Mouse (Mus musculus) intestine, embryonic 15.5 days (tissue): ENCODE results near the gene Trim75. TPM values are rescaled to one million over a fixed set of nuclear protein-coding genes. Genes with fewer than 3 reads are reported as not detected.
"Not testable (repeated sequence)": the region's sequence is repeated elsewhere in the genome, so short reads cannot be mapped to it uniquely, and the experiment has no call there.

ENCODE experiments used
- ATAC-seq: fragments of 200-750 bp; cut with Nextera tagmentation; 2 replicates; pipeline ENCODE4 v1.8.0; 2017; ENCODE audit warnings: moderate TSS enrichment, moderate library complexity
- H3K27ac ChIP-seq: fragments of 300-500 bp; sonication (generic); 2 replicates; pipeline ENCODE4 v1.5.1; 2015; ENCODE audit warnings: mild to moderate bottlenecking, inconsistent platforms
- H3K27me3 ChIP-seq: fragments of 300-500 bp; sonication (generic); replicated peaks from 2 replicates; pipeline ENCODE4 v1.6.1; 2015; ENCODE audit warnings: inconsistent platforms
- H3K36me3 ChIP-seq: fragments of 300-500 bp; sonication (generic); 2 replicates; pipeline ENCODE4 v1.6.1; 2015; ENCODE audit warnings: inconsistent platforms
- H3K4me1 ChIP-seq: fragments of 300-500 bp; sonication (generic); replicated peaks from 2 replicates; pipeline ENCODE4 v1.6.1; 2015; ENCODE audit warnings: inconsistent platforms
- H3K4me2 ChIP-seq: fragments of 300-500 bp; sonication (generic); replicated peaks from 2 replicates; pipeline ENCODE4 v1.6.1; 2015; ENCODE audit warnings: mild to moderate bottlenecking, inconsistent platforms
- H3K4me3 ChIP-seq: fragments of 300-500 bp; sonication (generic); replicated peaks from 2 replicates; pipeline ENCODE4 v1.5.1; 2015; ENCODE audit warnings: inconsistent platforms
- H3K9ac ChIP-seq: fragments of 300-500 bp; sonication (generic); 2 replicates; pipeline ENCODE4 v1.6.1; 2015; ENCODE audit warnings: inconsistent platforms
- H3K9me3 ChIP-seq: fragments of 300-500 bp; sonication (generic); 2 replicates; pipeline ENCODE4 v1.6.1; 2016; ENCODE audit warnings: inconsistent platforms
- WGBS: fragments of 180-500 bp; shearing (Covaris S2); methylation state at CpG from one replicate; pipeline ENCODE4 v1.1.7; 2015; 5-methylcytosine and 5-hydroxymethylcytosine counted together
- polyA plus RNA-seq: library from polyadenylated mRNA; unstranded; fragments of >200 nt; fragmentation: Nextera tagmentation; extraction: Ambion mirVana; gene quantifications from 2 replicates; pipeline ENCODE4 v1.2.1, GENCODE M21; 2015

Gene Trim75
- not detected in 2 replicates for polyA plus RNA-seq

DNA sequence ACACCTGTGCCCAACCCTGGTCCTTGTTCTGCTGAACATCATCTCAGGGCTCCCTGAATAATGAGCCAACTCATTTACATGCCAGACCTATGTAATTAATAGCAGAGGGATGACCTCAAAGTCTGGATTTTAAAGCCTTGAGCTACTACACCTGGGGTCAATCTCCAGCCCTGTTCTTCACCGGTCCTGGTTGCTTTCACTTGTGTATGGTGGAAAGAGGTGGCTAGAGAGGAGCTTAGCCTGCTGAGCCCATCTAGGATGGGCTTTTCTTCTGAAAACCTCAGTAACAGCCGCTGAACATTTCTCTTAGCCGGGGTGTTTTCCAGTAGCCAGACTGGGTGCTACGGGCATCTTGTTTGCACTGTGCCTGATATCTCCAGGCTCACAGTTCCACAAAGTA is at the start of gene Trim75:
TSS of gene Trim75 (minus strand) at position 101 of the 400 bp plus-strand sequence.
- Histone ChIP-seq H3K9me3 (no peaks in the 10 kb centered on the region), H3K9ac (no peak within 1 kb of the TSS), H3K4me3 (no peak within 1 kb of the TSS), H3K27me3 (no peaks in the 10 kb centered on the region), H3K4me1 (no peaks in the 10 kb centered on the region), H3K4me2 (no peak within 1 kb of the TSS), H3K27ac (no peak within 1 kb of the TSS), H3K36me3 (no peaks in the 10 kb centered on the region)
- ATAC-seq, result no peak
- WGBS, result 84% methylated on average over 4 of the region's 4 CpGs

DNA sequence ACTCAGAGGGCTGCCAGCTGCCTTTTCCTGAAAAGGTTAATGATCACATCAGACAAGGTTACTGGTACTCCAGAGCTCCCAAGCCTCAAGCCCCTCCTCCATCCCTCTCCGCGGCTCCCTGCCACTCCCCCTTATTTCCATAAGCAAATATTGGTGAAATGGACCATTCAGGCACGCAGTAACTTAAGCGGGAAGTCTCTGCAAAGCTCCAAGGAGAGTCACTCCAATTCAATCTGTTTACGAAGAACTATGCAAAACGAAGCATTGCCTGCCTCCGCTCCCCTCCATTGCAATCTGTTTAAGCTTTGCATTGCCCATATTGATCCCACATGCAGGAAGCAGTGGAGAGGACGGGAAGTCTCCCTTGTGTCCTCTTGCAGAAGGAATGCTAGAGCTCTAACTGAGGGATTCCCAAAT is 49.5 kb upstream of the Trim75 start, which contains the start of gene Apela:
TSS of gene Apela (minus strand) at position 220 of the 417 bp plus-strand sequence.
- no peaks in the 10 kb centered on the region for H3K9me3 ChIP-seq
- no peaks in the 10 kb centered on the region for H3K36me3 ChIP-seq
- 0 out of 2 replicates have a peak, but pooled peaks cover 5% of the 10 kb centered on the region for H3K4me1 ChIP-seq
- WGBS, result under 1% methylated on average over 8 of the region's 8 CpGs
- peak; percentile 93 for ATAC-seq
- H3K9ac ChIP-seq, result peak within 1 kb of the TSS; percentile 20; the same call in 1 of the 2 replicates
- peak within 1 kb of the TSS; percentile 74 for H3K4me2 ChIP-seq
- H3K27ac ChIP-seq, result peak within 1 kb of the TSS; percentile 58; the same call in 1 of the 2 replicates
- peak within 1 kb of the TSS; percentile 30 for H3K4me3 ChIP-seq
- H3K27me3 ChIP-seq, result no peaks in the 10 kb centered on the region

DNA sequence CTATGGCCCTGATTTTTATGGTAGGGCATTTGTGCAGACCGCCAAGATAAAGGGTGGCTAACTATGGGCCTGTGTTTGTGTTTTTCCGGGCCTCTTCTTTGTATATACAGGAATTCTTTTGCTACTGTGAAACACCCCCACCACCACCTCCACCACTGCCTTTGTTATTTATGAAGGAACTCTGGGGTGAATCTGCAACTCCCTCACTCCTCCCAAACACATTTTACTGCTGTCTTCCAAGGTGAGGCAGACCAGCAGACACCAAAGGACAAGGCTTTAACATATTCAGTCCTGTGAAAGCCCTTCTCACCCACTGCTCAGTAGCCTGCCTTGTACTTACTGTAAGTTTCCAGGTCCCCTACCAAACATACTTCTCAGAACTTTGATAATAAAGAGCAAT is 46.5 kb upstream of the Trim75 start:
- Histone ChIP-seq H3K9ac (no peak overlapping the region), H3K27ac (no peak overlapping the region), H3K36me3 (no peaks in the 10 kb centered on the region), H3K4me3 (no peak overlapping the region), H3K27me3 (no peaks in the 10 kb centered on the region), H3K4me1 (0 out of 2 replicates have a peak, but pooled peaks cover 5% of the 10 kb centered on the region), H3K4me2 (no peak overlapping the region), H3K9me3 (no peaks in the 10 kb centered on the region)
- 33% methylated on average over 2 of the region's 2 CpGs for WGBS
- no peak for ATAC-seq

DNA sequence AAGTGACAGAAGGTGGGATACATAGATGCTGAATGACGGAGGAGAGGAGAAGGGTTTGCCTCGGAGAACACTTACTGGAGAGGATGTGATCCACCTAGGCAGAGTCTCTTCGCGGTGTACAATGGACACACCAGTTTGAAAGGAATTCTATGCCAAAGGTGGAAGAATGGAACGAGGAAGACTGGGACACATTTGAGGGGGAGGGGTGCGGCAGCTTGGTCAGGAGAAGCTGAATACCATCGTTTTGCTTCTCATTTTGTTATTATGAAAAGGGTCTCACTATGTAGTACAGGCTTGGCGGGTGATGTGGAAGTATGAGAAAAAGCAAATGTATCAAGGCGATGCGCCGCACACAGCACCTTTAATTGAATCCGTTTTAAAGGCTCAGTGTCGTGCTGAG is 45.4 kb upstream of the Trim75 start:
- Histone ChIP-seq H3K4me3 (no peak overlapping the region), H3K9me3 (no peaks in the 10 kb centered on the region), H3K36me3 (no peaks in the 10 kb centered on the region), H3K9ac (no peak overlapping the region), H3K27ac (no peak overlapping the region), H3K4me2 (no peak overlapping the region), H3K4me1 (0 out of 2 replicates have a peak, but pooled peaks cover 5% of the 10 kb centered on the region), H3K27me3 (no peaks in the 10 kb centered on the region)
- ATAC-seq, result no peak
- 80% methylated on average over 13 of the region's 13 CpGs for WGBS

DNA sequence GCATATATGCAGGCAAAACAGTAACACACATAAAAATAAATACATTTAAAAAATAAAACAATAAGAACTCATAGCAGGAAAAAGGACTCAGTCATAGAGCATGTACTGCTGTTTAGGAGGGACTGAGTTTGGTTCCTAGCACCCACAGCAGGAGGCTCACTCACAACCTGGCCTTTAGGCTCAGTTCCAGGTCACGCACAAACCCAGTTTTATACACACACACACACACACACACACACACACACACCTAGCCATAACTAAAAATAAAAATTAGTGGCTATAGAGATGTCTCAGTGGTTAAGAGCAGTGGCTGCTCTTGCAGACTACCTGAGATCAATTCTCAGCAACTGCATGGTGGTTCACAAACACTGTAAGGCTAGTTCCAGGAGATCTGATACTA is 44.5 kb upstream of the Trim75 start:
- no peak overlapping the region for H3K4me2 ChIP-seq
- H3K36me3 ChIP-seq, result no peaks in the 10 kb centered on the region
- H3K4me1 ChIP-seq, result 0 out of 2 replicates have a peak, but pooled peaks cover 5% of the 10 kb centered on the region
- no peaks in the 10 kb centered on the region for H3K9me3 ChIP-seq
- no peak overlapping the region for H3K9ac ChIP-seq
- no peak overlapping the region for H3K4me3 ChIP-seq
- 95% methylated on average over 1 of the region's 1 CpGs for WGBS
- H3K27ac ChIP-seq, result no peak overlapping the region
- no peaks in the 10 kb centered on the region for H3K27me3 ChIP-seq
- no peak for ATAC-seq

DNA sequence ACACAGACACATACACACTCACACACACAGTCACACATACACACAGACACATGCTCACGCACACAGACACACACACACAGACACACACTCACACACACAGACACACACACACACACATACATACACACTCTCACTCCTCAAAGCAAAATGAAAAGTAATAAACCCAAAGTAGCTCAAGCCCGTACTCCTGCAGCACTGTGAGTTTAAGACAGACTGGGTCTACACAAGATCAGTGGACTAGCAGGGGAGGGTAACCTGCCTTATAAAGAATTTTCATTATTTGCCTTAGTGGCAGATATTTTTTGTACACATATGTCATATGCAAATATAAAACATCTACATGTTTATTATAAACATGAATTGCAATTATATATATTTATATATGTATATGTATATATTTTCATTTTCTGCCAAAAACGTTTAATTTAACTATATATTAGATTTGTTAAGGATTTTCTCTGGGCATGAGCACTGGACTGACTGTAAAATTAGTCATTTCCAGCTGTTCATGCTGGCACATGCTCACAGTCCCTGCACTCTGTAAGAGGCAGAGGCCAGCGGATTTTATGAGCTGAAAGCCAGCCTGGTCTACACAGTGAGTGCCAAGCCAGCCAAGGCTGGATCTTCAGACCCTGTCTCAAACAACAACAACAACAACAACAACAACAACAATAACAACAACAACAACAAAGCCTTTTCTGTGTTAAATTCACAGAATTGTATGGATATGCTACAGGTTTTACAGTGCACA is 43.3 kb upstream of the Trim75 start:
- ATAC-seq, result no peak
- no peak overlapping the region for H3K27ac ChIP-seq
- H3K9me3 ChIP-seq, result no peaks in the 10 kb centered on the region
- H3K9ac ChIP-seq, result no peak overlapping the region
- H3K36me3 ChIP-seq, result no peaks in the 10 kb centered on the region
- WGBS, result 67% methylated on average over 4 of the region's 4 CpGs
- H3K4me2 ChIP-seq, result no peak overlapping the region
- H3K27me3 ChIP-seq, result no peaks in the 10 kb centered on the region
- no peak overlapping the region for H3K4me3 ChIP-seq
- H3K4me1 ChIP-seq, result 0 out of 2 replicates have a peak, but pooled peaks cover 5% of the 10 kb centered on the region

DNA sequence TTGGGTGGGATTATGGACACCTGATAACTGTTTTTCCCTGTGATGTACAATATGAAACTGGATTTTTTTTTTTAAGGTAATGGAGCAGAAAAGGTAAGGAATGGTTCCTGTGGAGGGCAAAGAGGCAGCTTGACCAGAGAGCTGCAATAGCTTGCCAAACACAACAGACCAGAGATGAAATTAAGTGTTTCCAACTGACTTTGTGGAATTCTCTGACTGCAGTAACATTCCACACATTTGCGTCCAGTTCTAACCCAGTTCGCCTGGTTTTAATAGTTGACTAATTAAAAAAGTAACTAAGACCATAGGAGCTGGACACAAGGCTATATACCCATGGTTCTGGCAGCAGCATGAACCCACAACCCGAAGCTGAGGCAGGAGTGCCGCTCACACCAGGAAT is 42.1 kb upstream of the Trim75 start:
- ATAC-seq, result no peak
- Histone ChIP-seq H3K9me3 (no peaks in the 10 kb centered on the region), H3K4me2 (no peak overlapping the region), H3K27ac (no peak overlapping the region), H3K4me3 (no peak overlapping the region), H3K9ac (no peak overlapping the region), H3K27me3 (no peaks in the 10 kb centered on the region), H3K4me1 (0 out of 2 replicates have a peak, but pooled peaks cover 5% of the 10 kb centered on the region), H3K36me3 (no peaks in the 10 kb centered on the region)
- 84% methylated on average over 4 of the region's 4 CpGs for WGBS

DNA sequence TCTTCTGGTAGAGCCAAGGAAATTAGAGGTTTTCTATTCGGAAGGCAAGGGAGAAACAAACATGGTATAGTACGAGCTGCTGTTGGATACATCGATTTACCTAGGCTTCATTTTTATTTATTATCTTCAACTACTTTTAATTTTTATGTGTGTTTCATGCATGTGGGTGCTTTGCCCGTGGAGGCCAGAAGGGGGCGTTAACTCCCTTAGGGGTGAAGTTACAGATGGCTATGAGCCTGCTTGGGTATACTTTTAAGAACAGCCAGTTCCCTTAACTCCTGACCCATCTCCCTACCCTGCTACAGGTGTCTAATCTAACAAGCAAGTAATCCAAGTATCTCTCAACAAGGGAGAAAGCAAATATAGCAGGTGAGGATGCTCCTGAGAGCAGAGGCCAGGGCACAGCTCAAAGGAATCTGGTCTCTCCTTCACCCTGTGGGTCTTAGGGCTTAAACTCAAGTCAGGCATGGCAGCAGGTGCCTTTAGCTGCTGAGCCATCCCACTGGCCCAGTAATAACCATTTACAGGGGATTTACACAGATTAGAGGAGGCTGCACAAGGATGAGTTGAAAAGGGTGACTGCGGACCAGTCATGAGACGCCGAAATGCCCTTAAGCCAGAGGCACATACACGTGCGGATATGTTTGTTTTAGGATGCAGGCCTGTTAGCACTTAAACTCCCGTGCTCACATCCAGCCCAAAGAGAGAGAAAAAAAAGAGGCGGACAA is 41.5 kb upstream of the Trim75 start:
- Histone ChIP-seq H3K9me3 (no peaks in the 10 kb centered on the region), H3K27ac (no peak overlapping the region), H3K4me2 (no peak overlapping the region), H3K9ac (no peak overlapping the region), H3K36me3 (no peaks in the 10 kb centered on the region), H3K27me3 (no peaks in the 10 kb centered on the region), H3K4me1 (0 out of 2 replicates have a peak, but pooled peaks cover 2% of the 10 kb centered on the region), H3K4me3 (no peak overlapping the region)
- WGBS, result 77% methylated on average over 12 of the region's 12 CpGs
- no peak for ATAC-seq

DNA sequence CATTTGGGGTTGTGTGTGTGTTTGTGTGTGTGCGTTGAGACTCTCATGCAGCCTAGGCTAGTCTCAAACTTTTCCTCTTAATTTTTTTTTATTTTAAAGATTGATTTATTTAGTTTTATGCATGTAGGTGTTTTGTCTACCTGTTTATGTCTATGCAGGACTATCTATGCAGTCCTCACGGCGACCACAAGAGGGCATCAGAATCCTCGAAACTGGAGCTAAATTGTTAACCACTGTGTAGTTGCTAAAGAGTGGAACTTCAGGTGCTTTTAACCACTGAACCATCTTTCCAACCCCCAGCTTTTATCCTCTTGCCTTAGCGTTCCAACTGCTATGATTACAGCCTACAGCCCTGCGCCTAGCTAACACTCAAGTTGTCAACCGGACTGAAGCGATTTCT is 34.9 kb upstream of the Trim75 start:
- no peak overlapping the region for H3K27ac ChIP-seq
- no peak for ATAC-seq
- no peaks in the 10 kb centered on the region for H3K36me3 ChIP-seq
- H3K9ac ChIP-seq, result no peak overlapping the region
- H3K4me3 ChIP-seq, result no peak overlapping the region
- no peaks in the 10 kb centered on the region for H3K27me3 ChIP-seq
- H3K4me1 ChIP-seq, result no peaks in the 10 kb centered on the region
- H3K4me2 ChIP-seq, result no peak overlapping the region
- H3K9me3 ChIP-seq, result no peaks in the 10 kb centered on the region
- WGBS, result 46% methylated on average over 8 of the region's 8 CpGs

DNA sequence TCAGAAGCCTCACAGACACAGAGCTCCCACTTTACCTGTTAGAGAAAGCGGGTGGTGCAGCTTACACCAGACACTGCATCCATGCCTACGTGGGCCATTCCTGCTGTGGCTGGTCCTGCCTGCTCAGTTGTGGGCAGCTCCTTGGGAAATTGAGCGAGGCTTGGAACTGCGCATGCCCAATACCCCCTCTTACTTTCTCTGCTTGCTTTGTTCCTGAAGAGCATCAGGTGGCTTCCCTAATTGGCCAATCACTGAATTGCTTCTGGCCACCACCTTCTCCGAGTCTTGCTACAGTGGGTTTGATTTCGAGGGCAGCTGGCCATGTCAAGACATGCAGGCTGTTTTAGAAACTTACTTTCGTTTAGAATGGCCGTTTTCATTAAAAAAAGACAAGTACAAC is 30.8 kb upstream of the Trim75 start, which contains the start of the genes Trim61 and Trim60:
TSS of gene Trim61 (minus strand) at position 101 of the 400 bp plus-strand sequence.
TSS of gene Trim60 (minus strand) at position 162 of the 400 bp plus-strand sequence.
- Histone ChIP-seq H3K4me3 (no peak within 1 kb of the TSS), H3K9me3 (no peaks in the 10 kb centered on the region), H3K27ac (no peak within 1 kb of the TSS), H3K9ac (no peak within 1 kb of the TSS), H3K4me2 (no peak within 1 kb of the TSS), H3K36me3 (no peaks in the 10 kb centered on the region), H3K27me3 (no peaks in the 10 kb centered on the region), H3K4me1 (no peaks in the 10 kb centered on the region)
- 89% methylated on average over 8 of the region's 8 CpGs for WGBS
- no peak for ATAC-seq

DNA sequence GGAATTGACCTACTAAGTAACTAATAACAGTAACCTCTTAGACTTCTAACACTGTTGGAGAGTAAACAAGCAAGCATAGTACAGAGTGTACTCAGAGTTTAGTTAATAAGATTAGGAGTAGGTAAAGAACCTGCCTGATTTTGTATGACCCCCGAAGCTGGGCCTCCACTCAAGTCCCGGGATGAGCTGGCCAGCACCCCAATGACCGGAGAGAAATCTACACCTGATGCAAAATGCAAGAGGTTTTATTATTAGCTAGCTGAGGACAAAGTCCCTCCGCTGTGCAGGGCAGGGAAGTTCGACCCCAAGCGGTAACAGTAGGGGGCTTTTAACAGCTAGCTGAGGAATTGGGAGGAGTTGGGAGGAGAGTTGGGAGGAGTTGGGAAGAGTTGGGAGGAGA is 20.0 kb upstream of the Trim75 start:
- not testable (repeated sequence) for H3K4me2 ChIP-seq, H3K9me3 ChIP-seq, H3K4me3 ChIP-seq, H3K9ac ChIP-seq, H3K27me3 ChIP-seq, H3K27ac ChIP-seq, H3K36me3 ChIP-seq, H3K4me1 ChIP-seq, ATAC-seq
- 85% methylated on average over 6 of the region's 6 CpGs for WGBS

DNA sequence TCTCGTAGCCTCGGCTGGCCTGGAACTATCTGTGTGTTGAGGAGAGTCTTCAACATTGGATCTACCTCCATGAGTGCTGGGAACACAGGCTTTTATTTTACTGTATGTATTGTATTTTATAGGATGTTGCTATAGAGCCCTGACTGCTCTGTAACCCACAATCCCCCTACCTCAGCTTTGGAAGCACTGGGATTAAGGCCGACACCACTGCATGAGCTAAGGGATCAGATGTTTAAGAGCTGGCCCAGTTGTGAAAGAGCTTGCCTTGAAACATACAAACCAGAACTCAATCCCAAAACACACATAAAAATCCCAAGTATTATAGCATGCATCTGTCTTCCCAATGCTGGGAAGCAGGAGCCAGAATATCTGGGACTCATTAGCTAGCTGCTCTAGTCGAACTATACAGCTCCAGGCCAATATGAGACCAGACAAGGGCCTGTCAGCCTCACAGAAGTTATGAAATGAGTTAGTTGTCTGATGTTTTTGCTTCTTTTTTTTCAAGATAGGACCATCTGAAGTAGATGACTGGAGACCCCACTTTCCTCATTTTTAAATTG is 11.3 kb upstream of the Trim75 start:
- Histone ChIP-seq H3K9ac (no peak overlapping the region), H3K4me3 (no peak overlapping the region), H3K4me1 (no peaks in the 10 kb centered on the region), H3K9me3 (no peaks in the 10 kb centered on the region), H3K36me3 (no peaks in the 10 kb centered on the region), H3K27ac (no peak overlapping the region), H3K27me3 (no peaks in the 10 kb centered on the region), H3K4me2 (no peak overlapping the region)
- ATAC-seq, result no peak
- 84% methylated on average over 4 of the region's 4 CpGs for WGBS
